Mouse (Mus musculus): ENCODE results near the gene Actg1.

Actg1 gene

GRCm38 (mm10) chr11:120308441-120309320 is 39.7 kb downstream of the Actg1 start:
- DNase-seq (ENCODE audit: low spot score) = peak; percentile 9

GRCm38 (mm10) chr11:120307566-120308430 is 40.5 kb downstream of the Actg1 start:
- peak; percentile 88 for DNase-seq (ENCODE audit: low spot score)

GRCm38 (mm10) chr11:120307132-120307413 is 41.3 kb downstream of the Actg1 start:
- no peak for DNase-seq (ENCODE audit: low spot score)

- DNase-seq (ENCODE audit: low spot score) = no peak
Measured at GRCm38 (mm10) chr11:120306366-120307131, 41.8 kb downstream of the Actg1 start.

- DNase-seq (ENCODE audit: low spot score) = no peak
Measured at GRCm38 (mm10) chr11:120305535-120306365, 42.6 kb downstream of the Actg1 start.

GRCm38 (mm10) chr11:120304886-120305534 is 43.3 kb downstream of the Actg1 start:
- peak; percentile 89 for DNase-seq (ENCODE audit: low spot score)

- no peak for DNase-seq (ENCODE audit: low spot score)
Measured at GRCm38 (mm10) chr11:120304350-120304694, 44.0 kb downstream of the Actg1 start.

- DNase-seq (ENCODE audit: low spot score) = no peak
Measured at GRCm38 (mm10) chr11:120303559-120304349, 44.6 kb downstream of the Actg1 start.

- no peak for DNase-seq (ENCODE audit: low spot score)
Measured at GRCm38 (mm10) chr11:120303119-120303518, 45.2 kb downstream of the Actg1 start.

GRCm38 (mm10) chr11:120299484-120299883 is 48.9 kb downstream of the Actg1 start:
- no peak for DNase-seq (ENCODE audit: low spot score)

GRCm38 (mm10) chr11:120298441-120299141 is 49.8 kb downstream of the Actg1 start:
- DNase-seq (ENCODE audit: low spot score) = no peak

GRCm38 (mm10) chr11:120297767-120298166 is 50.6 kb downstream of the Actg1 start:
- peak; percentile 89 for DNase-seq (ENCODE audit: low spot score)

- DNase-seq (ENCODE audit: low spot score) = no peak
Measured at GRCm38 (mm10) chr11:120296305-120297144, 51.8 kb downstream of the Actg1 start.
